11 mouse cellular contexts compared by ENCODE assay signal in genomic region chr10:80962585-80962984, GRCm38 (mm10). TPM values are rescaled to one million over a fixed set of nuclear protein-coding genes. Genes with fewer than 3 reads are reported as not detected.
DNase-seq lines count a peak whose midpoint lies in the region; ATAC-seq and TF ChIP-seq lines count a peak whose summit lies in the region.
"Had no signal": no experiment of that assay in that cellular context is flagged by ENCODE, and none has a peak within 500 bp of the region (broad histone marks: within the 10 kb centered on the region; RNA-seq: fewer than 3 reads in every experiment).

No protein-coding gene starts in this region.

- H3K36me3 ChIP-seq in forebrain, embryonic 10.5 days (replicated peaks): no peaks in the 10 kb centered on the region
- H3K36me3 ChIP-seq in forebrain, embryonic 11.5 days (ENCODE audit: control insufficient read depth, insufficient read depth, low read length): no peaks in the 10 kb centered on the region
- H3K36me3 ChIP-seq in liver, embryonic 11.5 days (ENCODE audit: control insufficient read depth, insufficient read depth, low read length): no peaks in the 10 kb centered on the region
- no peaks in the 10 kb centered on the region for H3K36me3 ChIP-seq in stomach, embryonic 14.5 days (ENCODE audit: control insufficient read depth, insufficient read depth, low read length)
- H3K36me3 ChIP-seq: neural tube, embryonic 12.5 days had no signal

- no peak for TF ChIP-seq CTCF in left cerebral cortex, adult 2 months (IDR thresholded peaks at IDR 0.05)

- DNase-seq in forebrain, embryonic 10.5 days (ENCODE audit: extremely low spot score, low spot score): no peak
- no peak for DNase-seq in forebrain, embryonic 11.5 days (ENCODE audit: low spot score)
- no peak for DNase-seq in left cerebral cortex, adult 2 months (ENCODE audit: extremely low spot score in 1 of 2, low spot score in 2 of 2)
- no peak for DNase-seq in left cerebral cortex, postnatal 25 days (ENCODE audit: low spot score in 2 of 2)
- DNase-seq in liver, embryonic 11.5 days (ENCODE audit: low spot score): no peak
- no peak for DNase-seq in neural tube, embryonic 10.5 days (ENCODE audit: extremely low spot score, low spot score)
- DNase-seq in embryo, embryonic 11 days: no peak
- DNase-seq: cerebellum, postnatal 25 days had no signal

- intact Hi-C loops in left cerebral cortex, adult 2 months (cut with DNase I): no loop called here
- intact Hi-C loops in left cerebral cortex, postnatal 25 days (cut with DNase I): no loop called here

- WGBS in forebrain, embryonic 10.5 days: 89% methylated on average over 5 of the region's 5 CpGs
- WGBS in forebrain, embryonic 11.5 days: 81% methylated on average over 5 of the region's 5 CpGs
- 72% methylated on average over 5 of the region's 5 CpGs for WGBS in liver, embryonic 11.5 days
- WGBS in stomach, embryonic 14.5 days: 42% methylated on average over 5 of the region's 5 CpGs

- H3K4me3 ChIP-seq in forebrain, embryonic 10.5 days: no peak overlapping the region
- H3K4me3 ChIP-seq in forebrain, embryonic 11.5 days (ENCODE audit: low read depth, low read length): no peak overlapping the region
- H3K4me3 ChIP-seq in left cerebral cortex, adult 2 months: no peak overlapping the region
- H3K4me3 ChIP-seq in liver, embryonic 11.5 days (ENCODE audit: low read depth, low read length): no peak overlapping the region
- no peak overlapping the region for H3K4me3 ChIP-seq in stomach, embryonic 14.5 days (ENCODE audit: low read depth, low read length)
- H3K4me3 ChIP-seq: neural tube, embryonic 12.5 days had no signal

- peaks cover 53% of the 10 kb centered on the region for H3K4me1 ChIP-seq in forebrain, embryonic 10.5 days
- H3K4me1 ChIP-seq in forebrain, embryonic 11.5 days (replicated peaks; ENCODE audit: control insufficient read depth, insufficient read depth, low read length): no peaks in the 10 kb centered on the region
- peaks cover 34% of the 10 kb centered on the region for H3K4me1 ChIP-seq in liver, embryonic 11.5 days (replicated peaks; ENCODE audit: control insufficient read depth, insufficient read depth, low read length)
- H3K4me1 ChIP-seq in stomach, embryonic 14.5 days (ENCODE audit: control insufficient read depth, insufficient read depth, low read length): peaks cover 42% of the 10 kb centered on the region

- no peak overlapping the region for H3K4me2 ChIP-seq in forebrain, embryonic 11.5 days (ENCODE audit: low read depth, low read length, severe bottlenecking)
- no peak overlapping the region for H3K4me2 ChIP-seq in liver, embryonic 11.5 days
- no peak overlapping the region for H3K4me2 ChIP-seq in stomach, embryonic 14.5 days (replicated peaks; ENCODE audit: low read depth, low read length)
- H3K4me2 ChIP-seq: neural tube, embryonic 12.5 days had no signal

- peaks cover 8% of the 10 kb centered on the region for H3K27me3 ChIP-seq in forebrain, embryonic 10.5 days (ENCODE audit: poor library complexity, severe bottlenecking)
- H3K27me3 ChIP-seq in forebrain, embryonic 11.5 days (ENCODE audit: control insufficient read depth, insufficient read depth, low read length): no peaks in the 10 kb centered on the region
- no peaks in the 10 kb centered on the region for H3K27me3 ChIP-seq in liver, embryonic 11.5 days (replicated peaks; ENCODE audit: control insufficient read depth, insufficient read depth, low read length)
- H3K27me3 ChIP-seq in stomach, embryonic 14.5 days (ENCODE audit: control insufficient read depth, insufficient read depth, low read length): no peaks in the 10 kb centered on the region
- H3K27me3 ChIP-seq: neural tube, embryonic 12.5 days had no signal

- no peak for ATAC-seq in forebrain, embryonic 11.5 days (replicated peaks; ENCODE audit: low FRiP score)
- ATAC-seq in liver, embryonic 11.5 days (replicated peaks; ENCODE audit: low FRiP score): no peak
- ATAC-seq in stomach, embryonic 14.5 days (ENCODE audit: insufficient number of reproducible peaks, insufficient read depth, low FRiP score, low read depth): 0 out of 2 replicates have a peak, but pooled peaks have one; percentile 11
- ATAC-seq: forebrain, embryonic 14.5 days had no signal

- peak overlapping the region; percentile 79; the same call in 1 of the 2 replicates for H3K27ac ChIP-seq in forebrain, embryonic 10.5 days
- H3K27ac ChIP-seq in forebrain, embryonic 11.5 days (ENCODE audit: low read depth, low read length): no peak overlapping the region
- H3K27ac ChIP-seq in left cerebral cortex, adult 2 months: peak overlapping the region; percentile 37; the same call in 1 of the 2 replicates
- H3K27ac ChIP-seq in liver, embryonic 11.5 days (ENCODE audit: low read depth, low read length): peak overlapping the region; percentile 38; the same call in 1 of the 2 replicates
- peak overlapping the region; percentile 78; the same call in 1 of the 2 replicates for H3K27ac ChIP-seq in stomach, embryonic 14.5 days (ENCODE audit: low read length)
- H3K27ac ChIP-seq: neural tube, embryonic 12.5 days had no signal

- no peak overlapping the region for H3K9ac ChIP-seq in forebrain, embryonic 11.5 days (ENCODE audit: low read length)
- H3K9ac ChIP-seq in liver, embryonic 11.5 days (ENCODE audit: low read depth, low read length): no peak overlapping the region
- no peak overlapping the region for H3K9ac ChIP-seq in stomach, embryonic 14.5 days (replicated peaks; ENCODE audit: low read depth, low read length)
- H3K9ac ChIP-seq: neural tube, embryonic 12.5 days had no signal

- no peaks in the 10 kb centered on the region for H3K9me3 ChIP-seq in forebrain, embryonic 10.5 days
- H3K9me3 ChIP-seq in forebrain, embryonic 11.5 days (ENCODE audit: control insufficient read depth, low read length): no peaks in the 10 kb centered on the region
- no peaks in the 10 kb centered on the region for H3K9me3 ChIP-seq in liver, embryonic 11.5 days (ENCODE audit: control insufficient read depth, low read length)
- H3K9me3 ChIP-seq in stomach, embryonic 14.5 days (ENCODE audit: control insufficient read depth, low read depth, low read length): no peaks in the 10 kb centered on the region
- H3K9me3 ChIP-seq: neural tube, embryonic 12.5 days had no signal

RNA-seq across cellular contexts. Expression of gene Gadd45b, which starts 32.7 kb away (rescaled TPM):
- 5.9 and 6.3 TPM in 2 replicates for polyA plus RNA-seq in forebrain, embryonic 10.5 days (2016; fragmentation: Nextera tagmentation; extraction: Ambion mirVana)
- 10.7 and 13.0 TPM in 2 replicates for polyA plus RNA-seq in forebrain, embryonic 11.5 days (2014; fragmentation: Nextera tagmentation; extraction: Ambion mirVana)
- total RNA-seq in left cerebral cortex, adult 2 months (2021): 10 to 100 TPM; 24.0 to 36.0 TPM
- total RNA-seq in left cerebral cortex, postnatal 25 days (2021): 10 to 100 TPM; 16.4 to 19.0 TPM
- polyA plus RNA-seq in liver, embryonic 11.5 days (2014; fragmentation: Nextera tagmentation; extraction: Ambion mirVana): 4.0 and 5.0 TPM in 2 replicates
- 16.1 and 20.7 TPM in 2 replicates for polyA plus RNA-seq in stomach, embryonic 14.5 days (2014; fragmentation: Nextera tagmentation; extraction: Ambion mirVana)

RNA-seq across cellular contexts. Expression of gene Lmnb2, which starts 44.5 kb away (rescaled TPM):
- 85.6 and 89.5 TPM in 2 replicates for polyA plus RNA-seq in forebrain, embryonic 10.5 days (2016; fragmentation: Nextera tagmentation; extraction: Ambion mirVana)
- polyA plus RNA-seq in forebrain, embryonic 11.5 days (2014; fragmentation: Nextera tagmentation; extraction: Ambion mirVana): 29.8 and 30.9 TPM in 2 replicates
- 10 to 100 TPM; 20.0 to 20.3 TPM for total RNA-seq in left cerebral cortex, adult 2 months (2021)
- 10 to 100 TPM; 15.1 to 18.9 TPM for total RNA-seq in left cerebral cortex, postnatal 25 days (2021)
- 16.2 and 18.2 TPM in 2 replicates for polyA plus RNA-seq in liver, embryonic 11.5 days (2014; fragmentation: Nextera tagmentation; extraction: Ambion mirVana)
- 12.1 and 14.6 TPM in 2 replicates for polyA plus RNA-seq in stomach, embryonic 14.5 days (2014; fragmentation: Nextera tagmentation; extraction: Ambion mirVana)

RNA-seq across cellular contexts. Expression of gene Gng7, which starts 52.2 kb away (rescaled TPM):
- polyA plus RNA-seq in forebrain, embryonic 10.5 days (2016; fragmentation: Nextera tagmentation; extraction: Ambion mirVana): 6.3 and 6.9 TPM in 2 replicates
- polyA plus RNA-seq in forebrain, embryonic 11.5 days (2014; fragmentation: Nextera tagmentation; extraction: Ambion mirVana): 8.0 and 9.2 TPM in 2 replicates
- total RNA-seq in left cerebral cortex, adult 2 months (2021): 100 to 1,000 TPM in 1 of 2 experiments, 10 to 100 TPM in 1; 66.6 to 111 TPM
- 100 to 1,000 TPM in 1 of 2 experiments, 10 to 100 TPM in 1; 83.8 to 196 TPM for total RNA-seq in left cerebral cortex, postnatal 25 days (2021)
- 1.8 and 2.1 TPM in 2 replicates for polyA plus RNA-seq in liver, embryonic 11.5 days (2014; fragmentation: Nextera tagmentation; extraction: Ambion mirVana)
- polyA plus RNA-seq in stomach, embryonic 14.5 days (2014; fragmentation: Nextera tagmentation; extraction: Ambion mirVana): 4.7 and 5.9 TPM in 2 replicates
